Mouse (Mus musculus) heart, postnatal 0 days (tissue): Measurements from ENCODE around the gene Nacc2. TPM values are rescaled to one million over a fixed set of nuclear protein-coding genes. Genes with fewer than 3 reads are reported as not detected.

Experiments
- ATAC-seq: fragments of 200-750 bp; cut with Nextera tagmentation; 2 replicates; pipeline ENCODE4 v1.8.0; 2017; ENCODE audit warnings: low read depth, moderate number of reproducible peaks, moderate library complexity; ENCODE audit not compliant: insufficient read depth
- DNase-seq: peaks from one replicate; pipeline ENCODE4 v3.0.0-alpha.2; 2016; ENCODE audit warnings: low spot score
- H3K27ac ChIP-seq: fragments of 300-500 bp; sonication (generic); 2 replicates; pipeline ENCODE4 v1.5.1; 2014; ENCODE audit warnings: low read depth, mild to moderate bottlenecking
- H3K27me3 ChIP-seq: fragments of 300-500 bp; sonication (generic); 2 replicates; pipeline ENCODE4 v1.6.1; 2014; ENCODE audit warnings: low read length, mixed read lengths; ENCODE audit not compliant: control insufficient read depth, insufficient read depth
- H3K36me3 ChIP-seq: fragments of 300-500 bp; sonication (generic); replicated peaks from 2 replicates; pipeline ENCODE4 v1.6.1; 2014; ENCODE audit warnings: low read length, mixed read lengths; ENCODE audit not compliant: control insufficient read depth, insufficient read depth
- H3K4me1 ChIP-seq: fragments of 300-500 bp; sonication (generic); 2 replicates; pipeline ENCODE4 v1.6.1; 2014; ENCODE audit warnings: antibody characterized with exemption; ENCODE audit not compliant: control insufficient read depth, insufficient read depth
- H3K4me2 ChIP-seq: fragments of 300-500 bp; sonication (generic); 2 replicates; pipeline ENCODE4 v1.6.1; 2014; ENCODE audit warnings: low read depth, mild to moderate bottlenecking, low read length, moderate library complexity
- H3K4me3 ChIP-seq: fragments of 300-500 bp; sonication (generic); 2 replicates; pipeline ENCODE4 v1.5.1; 2014; ENCODE audit warnings: low read depth, low read length
- H3K9ac ChIP-seq: fragments of 300-500 bp; sonication (generic); replicated peaks from 2 replicates; pipeline ENCODE4 v1.6.1; 2014; ENCODE audit warnings: low read depth, low read length, mixed read lengths
- H3K9me3 ChIP-seq: fragments of 300-500 bp; sonication (generic); replicated peaks from 2 replicates; pipeline ENCODE4 v1.6.1; 2016; ENCODE audit warnings: low read length; ENCODE audit not compliant: control insufficient read depth
- CTCF ChIP-seq: IDR thresholded peaks from 2 replicates; pipeline ENCODE4 v1.5.1; 2016; ENCODE audit warnings: antibody characterized with exemption, control low read depth, low read depth
- EP300 ChIP-seq: IDR thresholded peaks from 2 replicates; pipeline ENCODE4 v1.6.1; 2016; ENCODE audit warnings: antibody characterized with exemption, low read depth
- WGBS: fragments of 180-500 bp; shearing (Covaris S2); extraction: QIAGEN DNeasy Blood & Tissue Kit; methylation state at CpG from one replicate; pipeline ENCODE4 v1.1.7; 2014; 5-methylcytosine and 5-hydroxymethylcytosine counted together
- polyA plus RNA-seq: library from polyadenylated mRNA; unstranded; fragments of >200 nt; fragmentation: Nextera tagmentation; extraction: Ambion mirVana; gene quantifications from 2 replicates; pipeline ENCODE4 v1.2.1, GENCODE M21; 2015
- total RNA-seq: library from RNA; depleted of rRNA; stranded (reverse); fragments of >200 nt; gene quantifications from 2 replicates; pipeline ENCODE4 v1.2.3, GENCODE M21; 2014; ENCODE audit warnings: low replicate concordance

The Nacc2 gene
- total and polyA plus RNA-seq, 2 experiments from 2014 or later = 6.9 to 20.6 TPM

- no peaks in the 10 kb centered on the region for H3K4me1 ChIP-seq
- DNase-seq (no peak), ATAC-seq (no peak)
- WGBS = 77% methylated on average over 7 of the region's 7 CpGs
- no peaks in the 10 kb centered on the region for H3K27me3 ChIP-seq
- no peak overlapping the region for H3K9ac ChIP-seq
- no peak overlapping the region for H3K4me3 ChIP-seq
- H3K36me3 ChIP-seq = 0 out of 2 replicates have a peak, but pooled peaks cover 14% of the 10 kb centered on the region
- H3K4me2 ChIP-seq = no peak overlapping the region
- no peaks in the 10 kb centered on the region for H3K9me3 ChIP-seq
- TF ChIP-seq CTCF (no peak), EP300 (no peak)
- no peak overlapping the region for H3K27ac ChIP-seq
These were observed 66.0 kb downstream of the Nacc2 start for GRCm38 (mm10) chr2:26057053-26057452.

GRCm38 (mm10) chr2:26056226-26056625 is 66.8 kb downstream of the Nacc2 start:
- Histone ChIP-seq H3K36me3 (0 out of 2 replicates have a peak, but pooled peaks cover 9% of the 10 kb centered on the region), H3K4me3 (no peak overlapping the region), H3K9ac (no peak overlapping the region), H3K27ac (no peak overlapping the region), H3K27me3 (no peaks in the 10 kb centered on the region), H3K9me3 (no peaks in the 10 kb centered on the region), H3K4me2 (no peak overlapping the region), H3K4me1 (no peaks in the 10 kb centered on the region)
- no peak for DNase-seq
- WGBS = 67% methylated on average over 5 of the region's 5 CpGs
- no peak for ATAC-seq
- TF ChIP-seq CTCF = no peak
- TF ChIP-seq EP300 = no peak

- Histone ChIP-seq H3K27me3 (no peaks in the 10 kb centered on the region), H3K9me3 (no peaks in the 10 kb centered on the region), H3K27ac (no peak overlapping the region), H3K9ac (no peak overlapping the region), H3K36me3 (0 out of 2 replicates have a peak, but pooled peaks cover 8% of the 10 kb centered on the region), H3K4me2 (no peak overlapping the region), H3K4me1 (no peaks in the 10 kb centered on the region), H3K4me3 (no peak overlapping the region)
- ATAC-seq = no peak
- no peak for DNase-seq
- WGBS = 64% methylated on average over 2 of the region's 2 CpGs
- TF ChIP-seq CTCF = no peak
- TF ChIP-seq EP300 = no peak
These were observed 67.3 kb downstream of the Nacc2 start for GRCm38 (mm10) chr2:26055747-26056102.

GRCm38 (mm10) chr2:26055046-26055746 is 67.8 kb downstream of the Nacc2 start:
- no peaks in the 10 kb centered on the region for H3K9me3 ChIP-seq
- WGBS = 47% methylated on average over 8 of the region's 8 CpGs
- H3K4me3 ChIP-seq = no peak overlapping the region
- ATAC-seq = peak; percentile 93
- no peak overlapping the region for H3K4me2 ChIP-seq
- H3K4me1 ChIP-seq = no peaks in the 10 kb centered on the region
- H3K27me3 ChIP-seq = no peaks in the 10 kb centered on the region
- no peak overlapping the region for H3K27ac ChIP-seq
- TF ChIP-seq EP300 (no peak), CTCF (peak; percentile 99)
- H3K9ac ChIP-seq = no peak overlapping the region
- DNase-seq = peak; percentile 75
- H3K36me3 ChIP-seq = 0 out of 2 replicates have a peak, but pooled peaks cover 8% of the 10 kb centered on the region

GRCm38 (mm10) chr2:26052806-26053205 is 70.2 kb downstream of the Nacc2 start:
- Histone ChIP-seq H3K27ac (no peak overlapping the region), H3K4me2 (no peak overlapping the region), H3K27me3 (0 out of 2 replicates have a peak, but pooled peaks cover 4% of the 10 kb centered on the region), H3K9ac (no peak overlapping the region), H3K9me3 (no peaks in the 10 kb centered on the region), H3K4me3 (no peak overlapping the region), H3K4me1 (no peaks in the 10 kb centered on the region), H3K36me3 (no peaks in the 10 kb centered on the region)
- whole genome bisulfite sequencing = 28% methylated on average over 4 of the region's 4 CpGs
- ATAC-seq = no peak
- no peak for TF ChIP-seq CTCF
- TF ChIP-seq EP300 = no peak
- no peak for DNase-seq

- Histone ChIP-seq H3K9ac (no peak overlapping the region), H3K36me3 (no peaks in the 10 kb centered on the region), H3K27ac (no peak overlapping the region), H3K4me2 (no peak overlapping the region), H3K4me3 (no peak overlapping the region), H3K27me3 (0 out of 2 replicates have a peak, but pooled peaks cover 4% of the 10 kb centered on the region), H3K4me1 (no peaks in the 10 kb centered on the region), H3K9me3 (no peaks in the 10 kb centered on the region)
- DNase-seq = no peak
- TF ChIP-seq CTCF (no peak), EP300 (no peak)
- 50% methylated on average over 5 of the region's 5 CpGs for WGBS
- no peak for ATAC-seq
These were observed 74.2 kb downstream of the Nacc2 start for GRCm38 (mm10) chr2:26048816-26049215.
